ENCODE assay signal across 16 mouse cellular contexts in genomic region chr2:26168843-26169579, GRCm38 (mm10). TPM values are rescaled to one million over a fixed set of nuclear protein-coding genes. Genes with fewer than 3 reads are reported as not detected.
DNase-seq lines count a peak whose midpoint lies in the region; ATAC-seq and TF ChIP-seq lines count a peak whose summit lies in the region.
"Had no signal": no experiment of that assay in that cellular context is flagged by ENCODE, and none has a peak within 500 bp of the region (broad histone marks: within the 10 kb centered on the region; RNA-seq: fewer than 3 reads in every experiment).

No protein-coding gene starts in this region.

- H3K27ac ChIP-seq in intestine, embryonic 15.5 days, result no peak overlapping the region
- no peak overlapping the region for H3K27ac ChIP-seq in intestine, postnatal 0 days (ENCODE audit: low read depth, low read length)
- no peak overlapping the region for H3K27ac ChIP-seq in embryonic facial prominence, embryonic 14.5 days (replicated peaks; ENCODE audit: low read depth, low read length)
- H3K27ac ChIP-seq in midbrain, embryonic 13.5 days, result no peak overlapping the region
- H3K27ac ChIP-seq: gastrocnemius, adult 2 months; heart, embryonic 15.5 days had no signal

- H3K4me3 ChIP-seq in intestine, embryonic 15.5 days (replicated peaks), result no peak overlapping the region
- no peak overlapping the region for H3K4me3 ChIP-seq in intestine, postnatal 0 days (ENCODE audit: low read depth, low read length)
- H3K4me3 ChIP-seq in embryonic facial prominence, embryonic 14.5 days (ENCODE audit: low read depth, low read length), result no peak overlapping the region
- no peak overlapping the region for H3K4me3 ChIP-seq in midbrain, embryonic 13.5 days (replicated peaks)
- H3K4me3 ChIP-seq: gastrocnemius, adult 2 months; heart, embryonic 15.5 days; midbrain, embryonic 12.5 days had no signal

- TF ChIP-seq CTCF in intestine, postnatal 0 days (IDR thresholded peaks at IDR 0.05; ENCODE audit: low read depth), result no peak

- WGBS in intestine, embryonic 15.5 days, result 34% methylated on average over 11 of the region's 11 CpGs
- 35% methylated on average over 11 of the region's 11 CpGs for WGBS in intestine, postnatal 0 days
- 33% methylated on average over 11 of the region's 11 CpGs for WGBS in embryonic facial prominence, embryonic 14.5 days
- WGBS in midbrain, embryonic 13.5 days, result 30% methylated on average over 11 of the region's 11 CpGs

- no peak overlapping the region for H3K4me2 ChIP-seq in intestine, embryonic 15.5 days (replicated peaks)
- H3K4me2 ChIP-seq in intestine, postnatal 0 days (replicated peaks; ENCODE audit: low read depth), result no peak overlapping the region
- H3K4me2 ChIP-seq in embryonic facial prominence, embryonic 14.5 days (ENCODE audit: low read depth, low read length), result no peak overlapping the region
- H3K4me2 ChIP-seq in midbrain, embryonic 13.5 days (replicated peaks), result no peak overlapping the region
- H3K4me2 ChIP-seq: heart, embryonic 15.5 days; midbrain, embryonic 12.5 days had no signal

- no peaks in the 10 kb centered on the region for H3K36me3 ChIP-seq in intestine, embryonic 15.5 days
- no peaks in the 10 kb centered on the region for H3K36me3 ChIP-seq in intestine, postnatal 0 days (ENCODE audit: control insufficient read depth, insufficient read depth)
- H3K36me3 ChIP-seq in embryonic facial prominence, embryonic 14.5 days (ENCODE audit: control insufficient read depth, insufficient read depth, low read length), result no peaks in the 10 kb centered on the region
- no peaks in the 10 kb centered on the region for H3K36me3 ChIP-seq in midbrain, embryonic 13.5 days
- H3K36me3 ChIP-seq: heart, embryonic 15.5 days; midbrain, embryonic 12.5 days had no signal

- peak; percentile 20; the same call in 1 of the 2 replicates for ATAC-seq in intestine, embryonic 15.5 days
- no peak for ATAC-seq in intestine, postnatal 0 days
- ATAC-seq in embryonic facial prominence, embryonic 14.5 days (ENCODE audit: low read depth), result peak; percentile 87
- ATAC-seq in midbrain, embryonic 13.5 days, result 0 out of 2 replicates have a peak, but pooled peaks have one; percentile 47
- ATAC-seq: Patski had no signal

- no peak overlapping the region for H3K9ac ChIP-seq in intestine, embryonic 15.5 days
- no peak overlapping the region for H3K9ac ChIP-seq in intestine, postnatal 0 days (ENCODE audit: low read depth, low read length)
- no peak overlapping the region for H3K9ac ChIP-seq in embryonic facial prominence, embryonic 14.5 days (ENCODE audit: low read depth, low read length)
- H3K9ac ChIP-seq in midbrain, embryonic 13.5 days (replicated peaks), result no peak overlapping the region
- H3K9ac ChIP-seq: heart, embryonic 15.5 days; midbrain, embryonic 12.5 days had no signal

- peaks cover 7% of the 10 kb centered on the region; the same call in 1 of the 2 replicates for H3K4me1 ChIP-seq in intestine, embryonic 15.5 days (replicated peaks)
- 0 out of 2 replicates have a peak, but pooled peaks cover 3% of the 10 kb centered on the region for H3K4me1 ChIP-seq in intestine, postnatal 0 days (replicated peaks; ENCODE audit: control insufficient read depth, insufficient read depth, low read length)
- no peaks in the 10 kb centered on the region for H3K4me1 ChIP-seq in embryonic facial prominence, embryonic 14.5 days (ENCODE audit: control insufficient read depth, insufficient read depth, low read length)
- peaks cover 26% of the 10 kb centered on the region for H3K4me1 ChIP-seq in midbrain, embryonic 13.5 days (replicated peaks)

- peak; percentile 65 for DNase-seq in embryo, embryonic 10.5 days (ENCODE audit: low spot score)
- DNase-seq in embryonic facial prominence, embryonic 14.5 days (ENCODE audit: low spot score), result peak; percentile 68
- no peak for DNase-seq in cerebellum, adult 18-20 months
- DNase-seq in layer of hippocampus, postnatal 10 days (ENCODE audit: low spot score in 2 of 2), result no peak
- no peak for DNase-seq in spleen, postnatal 4 days (ENCODE audit: low spot score in 2 of 2)
- DNase-seq: adrenal gland, postnatal 10 days; gastrocnemius, adult 2 months; kidney, postnatal 4 days; thymus, postnatal 4 days had no signal

- no peaks in the 10 kb centered on the region for H3K9me3 ChIP-seq in intestine, embryonic 15.5 days
- no peaks in the 10 kb centered on the region for H3K9me3 ChIP-seq in intestine, postnatal 0 days (ENCODE audit: control insufficient read depth)
- no peaks in the 10 kb centered on the region for H3K9me3 ChIP-seq in embryonic facial prominence, embryonic 14.5 days (ENCODE audit: control insufficient read depth, low read length)
- H3K9me3 ChIP-seq in midbrain, embryonic 13.5 days, result no peaks in the 10 kb centered on the region
- H3K9me3 ChIP-seq: heart, embryonic 15.5 days; midbrain, embryonic 12.5 days had no signal

- no peaks in the 10 kb centered on the region for H3K27me3 ChIP-seq in intestine, embryonic 15.5 days (replicated peaks)
- no peaks in the 10 kb centered on the region for H3K27me3 ChIP-seq in intestine, postnatal 0 days (replicated peaks; ENCODE audit: control insufficient read depth, insufficient read depth, low read length)
- H3K27me3 ChIP-seq in embryonic facial prominence, embryonic 14.5 days (replicated peaks; ENCODE audit: control insufficient read depth, insufficient read depth, low read length), result no peaks in the 10 kb centered on the region
- peaks cover 5% of the 10 kb centered on the region; the same call in 1 of the 2 replicates for H3K27me3 ChIP-seq in midbrain, embryonic 13.5 days

RNA-seq across cellular contexts. Expression of gene Lhx3, which starts 39.1 kb away (rescaled TPM):
- polyA plus RNA-seq in intestine, embryonic 15.5 days (2015; fragmentation: Nextera tagmentation; extraction: Ambion mirVana), result not detected in 2 replicates
- 0.10 TPM in 1 of 2 replicates, not detected in the other for polyA plus RNA-seq in intestine, postnatal 0 days (2015; fragmentation: Nextera tagmentation; extraction: Ambion mirVana)
- 1.2 and 1.4 TPM in 2 replicates for polyA plus RNA-seq in embryonic facial prominence, embryonic 14.5 days (2014; fragmentation: Nextera tagmentation; extraction: Ambion mirVana)
- 0.17 TPM in 1 of 2 replicates, not detected in the other for polyA plus RNA-seq in midbrain, embryonic 13.5 days (2015; fragmentation: Nextera tagmentation; extraction: Ambion mirVana)
- not detected for total RNA-seq in layer of hippocampus, postnatal 10 days (2021)
- total RNA-seq: gastrocnemius, adult 2 months had no signal
- polyA plus RNA-seq: heart, embryonic 15.5 days; liver, embryonic 16.5 days; Patski had no signal

RNA-seq across cellular contexts. Expression of gene Nacc2, which starts 46.0 kb away (rescaled TPM):
- 14.4 and 16.9 TPM in 2 replicates for polyA plus RNA-seq in intestine, embryonic 15.5 days (2015; fragmentation: Nextera tagmentation; extraction: Ambion mirVana)
- polyA plus RNA-seq in intestine, postnatal 0 days (2015; fragmentation: Nextera tagmentation; extraction: Ambion mirVana), result 14.1 and 14.2 TPM in 2 replicates
- polyA plus RNA-seq in embryonic facial prominence, embryonic 14.5 days (2014; fragmentation: Nextera tagmentation; extraction: Ambion mirVana), result 7.0 and 8.9 TPM in 2 replicates
- polyA plus RNA-seq in midbrain, embryonic 13.5 days (2015; fragmentation: Nextera tagmentation; extraction: Ambion mirVana), result 10.1 and 10.4 TPM in 2 replicates
- 10 to 100 TPM; 42.8 to 46.3 TPM for total RNA-seq in layer of hippocampus, postnatal 10 days (2021)

Comparison
In these comparisons a context has a peak if more than half of its experiments do, and no peak if none do; other contexts are left out.
1. DNase-seq: peak in embryo, embryonic 10.5 days (single experiment) and embryonic facial prominence, embryonic 14.5 days (single experiment); none in cerebellum, adult 18-20 months (0 of 2), layer of hippocampus, postnatal 10 days (0 of 2) and spleen, postnatal 4 days (0 of 2).